Mouse (Mus musculus) lung, adult 2 months (tissue): ENCODE results near the gene Mvk.

Source experiments
- CTCF ChIP-seq: fragments of 200-500 bp; IDR thresholded peaks from 2 replicates; pipeline ENCODE4 v1.5.1; 2011; ENCODE audit warnings: mild to moderate bottlenecking, low read length, control low read depth; ENCODE audit not compliant: insufficient read depth
- POLR2A ChIP-seq: fragments of 200-500 bp; IDR thresholded peaks from 2 replicates; pipeline ENCODE4 v1.6.1; 2011; ENCODE audit warnings: low read depth, mild to moderate bottlenecking, control low read depth, low read length, borderline replicate concordance; ENCODE audit errors: extremely low read depth

DNA sequence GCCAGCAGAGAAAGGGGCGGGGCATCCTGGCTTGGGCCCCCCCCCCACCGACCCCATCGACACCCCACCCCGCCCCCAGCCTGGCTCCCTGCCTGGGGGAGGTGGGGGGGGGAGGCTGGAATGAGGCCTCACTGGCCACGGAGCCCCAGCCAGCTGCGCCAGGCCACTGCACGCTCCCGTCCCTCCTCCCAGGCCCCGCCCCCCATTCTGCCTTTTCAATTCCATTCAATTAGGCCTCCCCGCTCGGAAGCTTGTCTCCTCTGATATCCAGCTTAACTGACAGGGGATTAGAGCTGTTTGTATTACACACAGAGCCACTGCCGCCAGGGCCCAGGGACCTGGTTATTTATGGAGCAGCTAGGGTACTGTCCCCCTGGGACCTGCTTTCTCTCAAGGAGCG is 23.4 kb downstream of the Mvk start:
- TF ChIP-seq POLR2A (no peak), CTCF (no peak)
